Mouse (Mus musculus): ENCODE data around the gene Hint2.

GRCm38 (mm10) chr4:43633736-43634135 lies 22.5 kb downstream of the Hint2 start:
- no peak for TF ChIP-seq CTCF (IDR thresholded peaks at IDR 0.05; ENCODE audit: insufficient read depth, low read length)
- TF ChIP-seq POLR2A (IDR thresholded peaks at IDR 0.05; ENCODE audit: borderline replicate concordance, extremely low read depth, low read depth, low read length), result no peak
